Mouse (Mus musculus) gastrocnemius, postnatal 36 days (tissue): ENCODE results near the gene Elf2. TPM values are rescaled to one million over a fixed set of nuclear protein-coding genes. Genes with fewer than 3 reads are reported as not detected.

ENCODE experiments used
- DNase-seq, 2 experiments: peaks; one replicate each; pipeline ENCODE4 v3.0.0; 2022
- intact Hi-C: fragments of 180-260 bp; cut with DNase I; formaldehyde crosslinking; loops from one replicate; pipeline ENCODE4 v1.15.1; 2025
- total RNA-seq, 2 experiments: library from RNA; stranded (reverse); gene quantifications; 2 replicates each; pipeline ENCODE4 v1.2.3; 2021

Gene Elf2
- total RNA-seq, 2 experiments from 2014 or later: 48.9 to 49.7 TPM

DNA sequence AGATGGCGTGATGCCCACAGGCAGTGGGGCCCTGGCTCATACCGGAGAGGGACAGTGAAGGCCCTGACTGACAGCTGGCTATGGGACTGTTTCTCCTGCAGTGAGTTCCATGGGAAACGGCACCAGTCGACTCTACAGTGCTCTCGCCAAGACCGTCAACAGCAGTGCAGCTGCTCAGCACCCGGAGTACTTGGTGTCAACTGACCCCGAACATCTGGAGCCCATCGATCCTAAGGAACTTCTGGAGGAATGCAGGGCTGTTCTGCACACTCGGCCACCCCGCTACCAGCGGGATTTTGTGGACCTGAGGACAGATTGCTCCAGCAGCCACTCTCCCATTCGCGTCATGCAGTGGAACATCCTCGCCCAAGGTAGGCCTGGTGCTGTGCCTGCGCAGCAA, 92.8 kb downstream of the Elf2 start:
- no peak for DNase-seq
- intact Hi-C loops: no loop called here

DNA sequence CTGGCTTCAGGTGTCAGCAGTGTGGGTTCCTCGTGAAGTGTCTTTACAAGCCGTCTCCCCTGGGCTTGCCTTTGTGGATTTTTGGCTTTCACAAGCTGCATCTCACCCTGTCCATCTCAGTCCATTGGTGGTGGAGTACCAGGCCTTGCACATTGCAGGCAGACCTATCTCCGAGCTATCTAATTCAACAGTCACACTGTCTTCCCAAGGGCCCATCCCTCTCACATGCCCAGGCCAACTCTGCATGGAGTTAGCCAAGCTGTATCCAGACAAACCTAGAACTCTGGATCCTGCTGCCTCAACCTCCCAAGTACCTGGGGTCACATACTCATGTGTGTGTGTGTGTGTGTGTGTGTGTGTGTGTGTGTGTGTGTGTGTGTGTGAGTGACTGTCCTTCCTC, 100.9 kb downstream of the Elf2 start:
- intact Hi-C loops: loop anchor here (5.0 kb wide), 2 partner anchors 38 to 113 kb away; no protein-coding TSS in a partner anchor
- DNase-seq: no peak

DNA sequence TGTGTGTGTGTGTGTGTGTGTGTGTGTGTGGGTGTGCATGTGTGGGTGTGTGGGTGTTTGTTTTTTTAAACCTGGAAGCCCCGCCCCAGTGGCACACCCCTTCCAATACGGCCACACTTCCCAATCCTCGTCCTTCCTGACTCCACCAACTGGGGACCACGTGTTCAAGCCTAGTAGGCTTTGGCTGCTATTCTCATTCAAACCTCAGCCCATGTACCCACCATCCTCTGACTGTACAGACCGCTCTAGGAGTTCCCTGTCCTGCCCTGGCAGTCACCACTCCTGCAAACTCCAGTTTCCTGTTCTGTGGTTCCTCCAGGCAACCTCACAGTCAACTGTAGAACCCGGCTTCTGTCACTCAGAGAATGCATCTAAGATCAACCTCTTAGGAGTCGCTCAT, 101.9 kb downstream of the Elf2 start:
- intact Hi-C loops: loop anchor here (5.0 kb wide), 2 partner anchors 39 to 114 kb away; no protein-coding TSS in a partner anchor
- no peak for DNase-seq

DNA sequence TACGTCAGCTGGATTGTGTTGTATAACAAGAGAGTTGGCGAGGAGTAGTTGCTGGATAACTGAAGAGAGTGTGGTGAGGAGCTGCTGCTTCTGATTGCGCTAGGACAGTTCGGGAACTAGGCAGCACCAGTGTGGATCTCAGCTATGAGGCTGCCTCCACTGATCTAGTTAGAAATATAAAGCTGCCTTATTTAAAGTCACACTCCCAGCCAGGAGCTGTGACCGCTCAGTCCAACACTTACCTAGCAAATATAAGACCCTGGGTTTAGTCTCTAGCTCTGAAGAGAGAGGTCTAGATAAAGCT, 105.8 kb downstream of the Elf2 start:
- intact Hi-C loops: loop anchor here (1.0 to 5.0 kb wide), 3 partner anchors 43 to 131 kb away; no protein-coding TSS in a partner anchor
- no peak for DNase-seq

DNA sequence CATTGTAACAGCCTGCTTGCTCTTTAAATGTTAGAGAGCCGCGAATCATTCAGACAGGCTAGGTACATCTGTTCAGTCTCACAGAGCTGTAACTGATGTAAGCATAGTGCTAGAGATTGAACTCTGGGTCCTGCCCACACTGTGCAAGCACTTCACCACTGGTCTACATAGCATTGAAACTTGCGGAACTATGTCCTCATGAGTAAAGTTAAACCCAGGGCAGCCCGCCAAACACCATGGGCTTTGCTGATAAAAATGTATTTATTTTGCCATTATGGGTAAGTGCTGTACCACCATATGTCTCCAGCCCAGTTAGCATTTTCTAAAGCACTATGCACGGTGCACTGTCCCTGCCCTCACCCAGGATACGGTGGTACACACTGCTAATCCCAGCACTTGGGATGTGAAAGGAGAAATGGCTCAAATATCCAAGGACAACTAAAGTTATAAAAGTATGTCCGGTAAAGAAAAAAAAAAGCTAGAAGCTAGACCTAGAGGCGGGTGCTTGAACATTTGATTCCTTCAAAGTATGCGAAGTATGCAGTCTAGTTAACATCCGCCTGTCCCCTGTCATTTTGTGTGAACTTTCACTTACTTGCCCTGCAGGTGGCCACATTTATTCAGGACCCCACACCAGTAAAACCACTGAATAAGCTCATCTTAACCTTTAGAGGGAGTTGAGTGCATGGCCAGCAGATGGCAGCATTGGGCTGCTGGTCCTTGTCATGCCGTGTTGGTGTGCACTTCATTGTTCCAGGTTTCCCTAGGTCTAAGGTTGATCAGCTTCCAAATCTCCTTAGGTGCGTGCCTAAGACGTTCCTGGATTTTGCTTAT, 106.3 kb downstream of the Elf2 start:
- intact Hi-C loops: loop anchor here (1.0 kb wide), 1 partner anchor 131 kb away; no protein-coding TSS in a partner anchor
- peak; percentile 73 to 82 for DNase-seq

DNA sequence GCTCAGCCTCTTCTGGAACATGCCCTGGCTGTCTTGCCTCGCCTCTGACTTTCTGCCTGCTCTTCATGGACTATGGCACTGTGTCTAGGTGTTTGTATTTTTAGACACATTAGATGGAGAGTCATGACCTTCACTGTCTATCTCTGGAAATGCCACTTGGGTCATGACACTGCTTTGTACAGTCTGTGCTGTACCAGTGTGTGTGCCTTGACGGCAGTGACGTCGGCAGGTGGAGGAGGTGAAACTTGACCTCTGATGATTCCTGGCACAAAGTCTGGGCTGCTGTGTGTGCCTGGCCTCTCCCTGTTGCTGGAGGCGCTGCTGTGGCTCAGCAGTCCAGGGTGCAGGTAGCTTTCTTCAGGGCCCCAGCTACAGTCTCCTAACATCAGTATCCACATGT, 107.0 kb downstream of the Elf2 start:
- intact Hi-C loops: no loop called here
- peak in 1 of 2 experiments; percentile 50 for DNase-seq

DNA sequence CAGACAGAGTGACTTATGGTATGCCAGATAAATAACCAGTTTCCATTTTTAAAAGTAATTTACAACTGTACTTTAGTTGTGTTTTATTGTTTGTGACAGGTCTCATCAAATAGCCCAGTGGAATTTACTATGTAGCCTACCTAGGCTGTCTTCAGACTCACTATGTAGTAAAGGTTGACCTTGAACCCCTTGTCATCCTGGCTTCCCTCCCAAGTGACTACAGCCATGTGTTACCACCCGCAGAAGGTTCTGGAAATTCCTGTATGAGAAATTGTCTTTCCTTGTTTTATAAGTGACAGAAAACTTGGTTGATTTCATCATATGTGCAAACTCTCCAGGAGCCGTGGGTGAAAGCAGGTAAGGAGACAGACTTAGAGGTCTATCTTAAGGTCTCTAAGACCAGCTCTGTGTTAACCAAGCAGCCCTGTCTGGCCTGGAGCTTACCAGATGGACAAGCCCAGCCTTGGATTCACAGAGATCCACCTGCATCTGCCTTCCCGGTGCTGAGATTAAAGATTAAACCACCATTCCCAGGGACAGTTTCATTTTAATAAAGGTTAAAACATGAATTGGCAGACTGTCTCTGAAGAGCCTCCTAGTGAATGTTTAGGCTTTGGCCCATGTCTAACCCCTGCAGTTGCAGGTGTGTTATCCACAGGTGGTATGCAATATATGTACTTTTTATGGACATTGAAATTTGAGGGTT, 108.1 kb downstream of the Elf2 start:
- intact Hi-C loops: no loop called here
- DNase-seq: no peak

DNA sequence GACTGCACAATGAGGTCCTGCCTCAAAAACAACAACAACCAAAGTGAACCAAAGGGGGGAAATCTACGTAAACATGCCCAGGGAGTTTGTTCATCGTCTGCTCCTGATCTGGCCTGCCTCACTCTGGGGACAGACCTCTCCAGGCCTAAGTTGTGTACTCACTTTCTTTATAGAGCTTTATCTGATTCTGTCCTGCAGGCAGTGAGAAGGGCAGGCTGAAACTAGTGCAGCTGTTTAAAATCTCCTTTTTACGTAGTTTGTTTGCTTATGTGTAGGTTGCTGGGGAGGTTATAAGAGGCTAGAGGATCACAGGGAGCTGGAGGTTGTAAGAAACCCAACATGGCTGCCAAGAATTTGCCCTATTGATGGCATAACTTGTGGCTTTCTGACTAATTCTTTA, 109.0 kb downstream of the Elf2 start:
- intact Hi-C loops: no loop called here
- DNase-seq: no peak

DNA sequence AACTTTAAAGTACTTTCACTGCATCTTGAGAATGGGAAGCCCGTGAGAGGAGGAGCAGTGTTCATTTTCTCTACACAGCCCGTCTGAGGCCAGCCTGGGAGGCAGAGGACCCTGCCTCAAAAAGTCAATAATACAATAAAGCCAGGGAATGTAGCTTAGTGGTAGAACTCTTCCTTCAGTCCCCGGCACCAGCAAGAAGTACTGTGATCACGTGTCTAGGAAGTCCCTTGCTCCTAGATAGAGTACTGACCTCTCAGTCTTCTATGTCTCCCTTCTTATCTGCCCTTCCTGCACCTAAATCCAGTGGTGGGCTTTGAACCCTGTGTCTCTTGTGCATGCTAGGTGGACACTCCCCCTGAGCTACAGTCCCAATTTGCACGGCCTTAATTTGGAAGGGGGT, 109.6 kb downstream of the Elf2 start:
- intact Hi-C loops: no loop called here
- DNase-seq: no peak

DNA sequence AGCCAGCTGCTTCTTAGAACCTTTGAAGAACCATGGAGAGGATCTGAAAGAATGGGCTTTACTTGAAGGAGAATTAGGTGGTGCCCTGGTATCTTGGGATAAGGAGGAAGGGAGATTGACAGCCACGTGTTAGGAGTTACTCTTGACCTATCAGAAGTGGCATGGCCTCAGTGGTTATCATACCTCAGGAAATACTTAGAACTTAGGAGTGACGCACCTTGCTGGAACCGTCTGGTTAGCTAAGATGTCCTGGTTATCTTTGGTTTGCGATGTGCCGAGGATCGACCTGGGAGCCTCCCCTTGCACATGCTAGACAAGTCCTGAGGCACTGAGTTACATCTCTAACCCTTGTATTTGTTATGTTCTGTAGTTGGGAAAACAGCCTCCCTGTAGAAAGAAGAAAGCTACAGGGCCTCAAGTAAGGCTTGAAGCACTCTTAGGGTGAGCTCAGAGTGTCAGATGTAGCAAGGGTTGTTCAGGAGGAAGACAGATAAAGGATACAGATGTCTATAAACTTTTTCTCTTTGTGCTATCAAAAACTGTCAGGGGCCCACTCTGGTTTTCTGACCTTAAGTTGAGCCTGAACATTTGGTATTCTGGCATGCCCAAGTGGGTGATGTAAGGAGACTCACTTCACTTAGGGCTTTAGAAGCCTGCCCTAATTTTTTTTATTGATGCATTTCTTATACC, 110.2 kb downstream of the Elf2 start:
- intact Hi-C loops: no loop called here
- no peak for DNase-seq

DNA sequence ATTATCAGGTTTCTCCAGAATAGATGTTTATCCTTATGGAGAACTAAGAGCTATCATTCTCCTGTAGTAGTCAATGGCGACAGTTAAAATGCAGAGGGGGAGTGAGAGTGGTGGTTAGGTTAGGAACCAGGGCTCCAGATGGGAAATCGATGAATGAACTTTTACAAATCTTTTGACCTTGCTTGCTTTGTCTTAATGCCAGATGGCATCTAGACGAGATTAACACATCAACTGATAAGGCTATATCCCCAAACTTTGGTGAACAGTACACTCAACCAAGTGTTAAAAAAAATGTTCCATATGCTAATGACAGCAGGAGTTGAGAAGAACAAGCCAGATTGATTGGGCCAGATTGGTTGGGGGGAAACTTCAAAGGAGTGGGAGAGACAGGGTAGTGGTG, 111.2 kb downstream of the Elf2 start:
- intact Hi-C loops: no loop called here
- DNase-seq: no peak

DNA sequence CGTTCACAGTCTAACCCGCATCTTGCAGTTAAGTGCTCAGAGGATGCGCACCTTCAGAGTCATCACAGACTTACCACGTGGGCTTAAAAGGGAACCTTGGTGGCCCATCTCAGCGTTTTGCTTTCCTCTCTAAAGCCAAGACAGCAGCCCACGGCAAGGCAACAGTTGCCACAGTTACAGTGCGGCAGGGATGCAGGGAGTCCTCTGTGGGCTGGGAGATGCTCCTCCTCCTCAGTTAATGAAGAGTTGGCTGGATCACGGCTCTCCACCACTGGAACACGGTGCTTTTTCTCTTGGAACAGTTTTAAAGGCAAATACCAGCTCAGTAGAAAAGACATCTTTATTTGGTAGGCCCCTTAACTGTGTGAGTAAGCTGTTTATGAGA, 111.7 kb downstream of the Elf2 start:
- no peak for DNase-seq
- intact Hi-C loops: no loop called here

DNA sequence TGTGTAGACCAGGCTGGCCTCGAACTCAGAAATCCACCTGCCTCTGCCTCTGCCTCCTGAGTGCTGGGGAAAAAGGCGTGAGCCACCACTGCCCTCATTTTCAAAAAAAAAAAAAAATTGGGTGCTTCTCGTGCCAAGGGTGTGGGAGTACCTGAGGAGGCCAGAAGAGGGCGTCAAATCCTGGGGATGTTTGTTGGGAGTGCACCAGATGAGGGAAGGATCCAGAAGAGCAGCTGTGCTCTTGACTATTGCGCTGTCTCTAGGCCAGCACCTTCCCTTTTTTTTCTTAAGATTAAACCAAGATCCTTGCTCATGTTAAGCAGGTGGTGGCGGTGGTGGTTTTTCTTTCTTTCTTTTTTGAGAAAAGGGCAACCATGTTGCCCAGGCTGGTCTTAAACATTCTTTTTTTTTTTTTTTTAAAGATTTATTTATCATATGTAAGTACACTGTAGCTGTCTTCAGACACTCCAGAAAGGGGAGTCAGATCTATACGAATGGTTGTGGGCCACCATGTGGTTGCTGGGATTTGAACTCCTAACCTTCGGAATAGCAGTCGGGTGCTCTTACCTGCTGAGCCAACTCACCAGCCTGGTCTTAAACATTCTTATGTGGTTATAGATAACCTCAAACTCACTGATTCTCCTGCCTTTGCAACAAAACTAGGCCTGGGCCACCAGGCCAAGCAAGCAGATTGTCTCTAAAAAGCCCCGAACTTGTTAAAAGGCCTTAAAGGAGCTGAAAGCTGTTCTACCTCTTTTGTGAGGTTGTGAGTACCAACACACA, 112.2 kb downstream of the Elf2 start:
- intact Hi-C loops: no loop called here
- peak; percentile 62 to 63 for DNase-seq

DNA sequence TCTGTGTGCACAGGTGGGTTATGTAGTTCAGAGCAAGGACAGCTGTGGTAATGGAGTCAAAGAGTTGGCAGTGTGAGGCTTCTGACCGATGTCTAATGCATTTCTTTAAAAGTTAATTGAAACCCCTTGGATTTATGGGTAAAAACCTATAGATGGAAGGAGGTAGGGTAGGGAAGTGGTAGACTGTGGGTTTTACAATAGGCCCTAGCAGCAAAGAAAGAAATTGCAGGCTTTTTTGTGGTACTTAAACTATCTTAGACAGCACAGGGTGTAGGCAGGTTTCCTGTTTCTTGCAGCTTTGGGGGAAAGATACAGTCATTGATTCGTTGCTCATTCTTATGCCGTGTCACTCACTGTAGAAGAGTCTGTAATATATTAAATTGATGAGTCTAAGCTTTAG, 113.9 kb downstream of the Elf2 start:
- intact Hi-C loops: no loop called here
- no peak for DNase-seq

DNA sequence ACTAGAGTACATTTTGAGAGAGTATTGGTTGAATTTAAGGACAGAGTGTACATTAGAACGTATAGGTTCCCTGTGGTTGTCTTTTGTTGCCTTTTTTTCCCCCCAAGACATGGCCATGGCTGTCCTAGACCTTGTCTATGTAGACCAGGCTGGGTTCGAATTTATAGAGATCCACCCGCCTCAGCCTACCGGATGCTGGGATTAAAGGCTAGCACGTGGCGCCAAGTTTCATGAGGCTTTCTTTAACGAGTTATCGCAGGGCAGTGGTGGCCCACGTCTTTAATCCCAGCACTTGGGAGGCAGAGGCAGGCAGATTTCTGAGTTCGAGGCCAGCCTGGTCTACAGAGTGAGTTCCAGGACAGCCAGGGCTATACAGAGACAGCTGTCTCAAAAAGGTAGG, 114.5 kb downstream of the Elf2 start:
- intact Hi-C loops: no loop called here
- no peak for DNase-seq

DNA sequence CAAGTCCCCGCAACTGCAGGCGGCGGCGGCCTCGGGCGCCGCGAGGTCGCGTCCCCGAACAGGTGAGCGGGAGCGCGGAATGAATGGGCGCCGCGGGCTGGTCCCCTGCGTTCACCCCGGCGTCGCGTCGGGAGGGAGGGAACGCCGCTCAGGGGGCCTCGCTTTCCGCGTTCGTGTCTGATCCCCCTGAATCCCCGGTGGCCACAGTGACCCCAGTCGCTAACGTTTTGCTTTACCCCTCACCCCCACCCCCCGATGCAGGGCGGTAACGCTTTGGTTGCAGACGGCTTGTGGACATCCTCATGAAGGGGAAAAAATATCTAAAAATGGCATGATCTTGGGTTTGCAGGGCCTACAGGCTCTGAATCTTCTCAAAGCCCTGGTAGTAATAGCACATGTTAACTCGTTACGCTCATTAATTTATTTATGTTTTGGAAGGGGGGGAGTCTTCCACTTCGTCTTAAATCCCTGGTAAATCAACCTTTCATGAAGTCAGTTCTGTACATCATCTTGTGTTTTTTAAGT, 115.2 kb downstream of the Elf2 start:
- no peak for DNase-seq
- intact Hi-C loops: no loop called here

DNA sequence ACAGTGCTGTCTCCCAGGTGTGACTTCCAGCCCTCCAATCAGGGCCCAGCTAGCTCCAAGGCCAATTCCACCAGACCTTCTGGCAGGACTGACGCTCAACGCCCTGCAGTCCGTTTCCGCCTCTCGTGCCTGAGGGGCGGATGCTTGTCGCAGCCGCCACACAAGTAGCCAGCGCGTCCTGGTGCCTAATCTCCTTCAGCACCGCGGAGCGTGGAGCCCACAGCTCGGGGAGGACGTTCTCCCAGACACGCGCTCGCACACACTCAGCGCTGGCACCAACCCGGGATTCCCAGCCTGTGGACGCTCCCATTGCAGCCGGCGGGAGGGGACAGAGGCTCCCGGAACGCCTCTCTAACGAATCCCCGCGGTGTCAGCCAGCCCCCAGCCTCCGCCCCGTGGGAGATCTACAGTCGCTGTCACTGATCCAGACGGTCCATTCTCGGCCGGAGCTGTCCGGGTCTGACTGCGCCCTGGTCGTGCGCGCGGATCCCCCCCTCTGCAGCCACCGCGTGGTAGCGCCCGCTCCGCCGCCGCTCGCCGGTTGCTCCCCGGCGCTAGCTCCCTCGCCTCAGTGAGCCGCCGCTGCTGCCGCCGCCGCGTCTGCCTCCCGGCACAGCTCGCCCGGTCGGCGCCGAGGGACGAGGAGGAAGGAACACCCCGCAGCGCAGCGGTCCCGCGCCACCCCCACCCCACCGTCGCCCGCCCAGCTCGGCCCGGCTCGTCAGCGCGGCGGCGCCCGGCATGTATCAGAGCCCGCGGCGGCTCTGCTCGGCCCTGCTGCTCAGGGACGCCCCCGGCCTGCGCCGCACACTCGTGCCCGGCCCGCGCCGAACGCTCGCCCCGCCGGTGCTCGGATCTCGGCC, 115.9 kb downstream of the Elf2 start, which contains the start of gene Noct:
Gene Noct (plus strand): TSS at position 85 of the 863 bp plus-strand sequence.
- intact Hi-C loops: no loop called here

DNA sequence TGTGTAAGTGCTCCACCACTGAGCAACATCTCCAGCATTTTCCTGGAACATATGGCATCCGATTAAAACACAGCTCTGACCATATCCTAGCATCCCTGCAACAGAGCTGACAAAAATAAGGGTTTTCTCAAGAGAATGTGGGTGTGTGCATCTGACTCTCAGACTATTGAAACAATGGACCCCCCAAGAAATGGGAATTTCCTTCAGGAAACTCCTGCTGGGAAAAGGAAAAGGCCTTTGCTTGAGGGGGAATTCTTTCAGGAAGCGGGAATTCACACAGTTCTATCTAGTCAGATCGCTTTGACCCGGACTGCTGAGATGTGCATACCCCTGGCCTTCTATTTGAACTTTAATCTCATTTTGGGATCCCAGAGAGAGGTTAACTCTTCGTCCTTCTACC, 116.9 kb downstream of the Elf2 start:
- DNase-seq: no peak
- intact Hi-C loops: no loop called here

More for the DNA sequence above, 115.9 kb downstream of the Elf2 start, which contains the start of gene Noct:
- DNase-seq: peak; percentile 82 to 91

DNA sequence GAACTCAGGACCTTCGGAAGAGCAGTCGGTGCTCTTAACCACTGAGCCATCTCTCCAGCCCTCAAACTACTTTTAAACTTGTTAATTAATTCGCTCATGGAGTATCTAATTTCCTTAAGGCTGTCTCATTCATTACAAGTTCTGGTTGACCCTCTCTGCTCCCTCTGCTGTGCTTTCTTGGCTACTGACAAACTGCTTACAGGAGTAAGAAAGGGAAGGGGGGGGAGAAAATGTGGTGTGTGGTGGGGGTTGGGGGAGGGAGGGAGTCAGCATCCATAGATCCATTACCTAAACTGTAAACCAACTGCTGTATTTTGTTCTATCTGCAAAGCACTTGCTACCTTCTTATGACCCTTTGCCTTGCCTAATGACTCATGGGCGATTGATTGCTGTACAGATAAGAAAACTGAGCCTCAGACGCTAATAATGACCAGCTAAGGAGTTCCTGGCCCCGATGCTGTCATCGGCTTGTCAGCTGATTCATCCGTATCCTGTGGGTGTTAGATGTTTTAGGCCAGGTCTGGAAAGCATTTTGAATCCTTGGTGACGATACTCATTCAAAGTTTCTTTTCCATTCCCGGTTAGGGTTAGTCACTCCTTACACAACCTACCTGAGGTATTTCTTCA, 117.5 kb downstream of the Elf2 start:
- intact Hi-C loops: no loop called here

More for the DNA sequence above, 117.5 kb downstream of the Elf2 start:
- DNase-seq: no peak
